Mouse (Mus musculus): Measurements from ENCODE around the gene Ica1. TPM values are rescaled to one million over a fixed set of nuclear protein-coding genes. Genes with fewer than 3 reads are reported as not detected.
A peak's percentile ranks its signal among the peaks of the same experiment; 100 is the strongest.

Ica1 gene
- total RNA-seq, 1 experiment from 2014 or later, result 22.6 TPM

DNA sequence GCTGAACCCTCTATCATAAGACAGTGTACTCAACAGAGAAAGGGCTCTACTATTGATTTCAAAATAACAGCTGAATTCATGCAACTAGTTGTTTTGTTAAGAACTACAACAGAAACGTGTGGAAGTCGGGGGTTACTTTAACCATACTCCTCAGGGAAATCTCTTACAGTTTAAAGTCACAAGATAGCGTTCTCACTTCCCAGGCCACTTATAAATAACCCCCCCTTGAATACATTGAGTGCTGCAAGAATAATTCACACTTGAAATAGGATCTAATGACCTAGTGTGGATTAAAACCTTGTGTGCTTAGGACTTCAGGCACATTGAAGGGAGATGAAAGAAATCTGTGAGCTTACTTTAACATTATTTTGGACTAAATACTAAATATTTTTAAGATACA lies 87.8 kb downstream of the Ica1 start:
- no peak for DNase-seq

DNA sequence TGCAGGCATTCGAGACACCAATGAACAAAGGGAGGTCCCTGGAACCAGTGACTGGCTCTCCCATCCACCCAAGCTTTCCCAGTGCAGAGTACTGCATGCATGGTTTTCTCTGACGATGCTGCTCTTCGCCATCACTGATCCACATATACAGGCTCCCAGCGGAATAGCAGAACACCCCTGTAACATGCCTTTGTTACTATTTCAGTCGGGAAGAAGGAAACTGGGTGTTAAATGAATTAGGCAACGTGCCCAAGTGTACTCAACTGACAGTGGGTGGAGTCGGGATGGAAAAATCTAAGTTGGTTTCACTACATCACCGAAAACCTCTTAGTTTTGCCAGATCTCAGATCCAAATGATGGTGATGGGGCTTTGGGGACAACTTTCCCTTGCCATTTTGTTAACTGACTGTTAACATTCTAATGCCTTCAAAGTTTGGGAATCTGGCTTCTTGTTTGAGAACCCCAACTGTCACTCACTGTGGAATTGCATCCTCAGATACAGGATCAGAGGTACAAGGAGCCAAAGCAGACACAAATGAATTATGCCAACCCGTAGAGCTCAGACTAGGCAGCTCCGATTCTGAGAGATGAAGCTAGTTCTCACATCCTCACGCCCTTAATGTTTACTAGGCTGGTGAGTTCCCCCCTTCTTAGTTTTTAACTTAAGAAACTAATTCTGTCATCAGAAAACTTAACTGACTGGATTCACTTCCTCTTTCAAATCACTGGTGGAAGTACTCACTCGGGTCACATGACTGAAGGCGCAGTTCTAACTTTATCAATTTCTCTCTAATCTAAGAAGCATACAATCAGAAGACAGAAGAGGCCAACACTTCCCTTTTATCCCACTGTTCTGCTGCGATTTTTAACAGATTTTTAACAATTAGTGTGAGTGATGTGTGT lies 91.4 kb downstream of the Ica1 start:
- no peak for DNase-seq

DNA sequence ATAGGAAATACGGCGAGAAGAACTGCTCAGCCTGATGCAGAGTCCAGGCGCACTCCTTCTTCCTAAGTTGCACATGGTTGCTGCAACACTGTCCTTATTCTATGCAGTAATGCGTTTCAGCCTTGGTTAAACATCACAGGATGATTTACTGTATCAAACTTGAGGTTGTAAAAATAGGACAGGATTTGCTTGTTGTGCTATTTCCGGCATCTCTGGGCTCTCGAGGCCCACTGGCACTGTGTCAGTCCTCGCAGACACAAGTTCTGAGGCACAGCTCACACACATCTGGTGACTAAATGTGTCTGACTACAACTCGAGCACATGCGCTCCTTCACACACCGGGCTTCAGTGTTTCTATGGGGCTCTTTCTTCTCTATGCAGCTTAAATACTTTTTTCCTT lies 94.9 kb downstream of the Ica1 start:
- peak; percentile 11 for DNase-seq

DNA sequence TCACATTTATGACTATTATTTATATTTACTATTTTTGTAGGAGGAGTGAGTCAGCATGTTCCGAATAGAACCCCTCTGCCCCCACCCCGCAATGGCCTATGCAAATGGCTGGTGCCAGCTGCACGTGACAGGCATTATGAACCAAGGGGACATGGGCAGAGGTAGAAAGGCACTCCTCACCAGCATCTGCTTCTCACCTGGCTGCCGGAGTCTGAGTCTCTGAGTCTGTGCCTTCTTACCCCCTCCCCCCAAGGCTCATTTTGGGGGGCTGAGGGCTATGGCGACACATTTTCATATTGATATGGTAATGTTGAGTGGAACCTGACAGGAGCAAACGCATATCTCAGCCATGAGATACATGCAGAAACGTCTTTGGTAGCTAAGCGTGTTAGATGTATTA lies 97.4 kb downstream of the Ica1 start:
- no peak for DNase-seq

DNA sequence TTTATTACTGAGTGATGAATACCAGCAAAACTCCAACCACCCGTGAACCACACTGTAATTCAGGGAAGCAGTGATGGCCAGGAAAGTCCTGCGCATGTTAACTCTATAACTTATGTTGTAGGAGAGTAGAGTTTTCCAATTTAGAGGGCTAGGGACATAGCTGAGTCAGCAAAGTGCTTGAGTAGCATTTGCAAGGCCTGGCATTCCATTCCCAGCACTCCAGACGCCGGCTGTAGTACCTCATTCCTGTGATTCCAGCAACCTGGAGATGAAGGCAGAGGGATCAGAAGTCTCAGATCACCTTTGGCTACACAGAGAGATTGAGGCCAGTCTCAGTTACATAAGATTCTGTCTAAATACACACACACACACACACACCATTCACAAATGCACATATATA lies 105.3 kb downstream of the Ica1 start:
- no peak for DNase-seq

DNA sequence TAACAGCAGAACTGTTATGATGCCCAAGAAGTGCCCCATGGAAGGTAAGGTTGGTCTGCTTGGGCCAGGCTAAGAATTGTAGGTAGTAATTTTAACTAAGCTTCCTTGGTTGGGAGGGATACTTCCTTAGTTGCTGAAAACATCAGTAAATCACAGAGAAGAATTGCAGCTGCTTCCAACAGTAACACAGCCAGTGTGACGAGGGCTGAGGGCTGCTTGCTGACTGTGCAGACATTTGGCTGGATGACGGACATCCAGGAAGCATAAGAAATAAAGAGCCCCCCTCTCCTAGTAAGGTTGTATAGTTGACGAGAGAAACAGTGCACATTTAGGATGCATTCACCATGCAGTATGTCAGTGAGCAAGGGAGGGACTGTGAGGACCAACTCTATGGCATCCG lies 108.9 kb downstream of the Ica1 start:
- no peak for DNase-seq

DNA sequence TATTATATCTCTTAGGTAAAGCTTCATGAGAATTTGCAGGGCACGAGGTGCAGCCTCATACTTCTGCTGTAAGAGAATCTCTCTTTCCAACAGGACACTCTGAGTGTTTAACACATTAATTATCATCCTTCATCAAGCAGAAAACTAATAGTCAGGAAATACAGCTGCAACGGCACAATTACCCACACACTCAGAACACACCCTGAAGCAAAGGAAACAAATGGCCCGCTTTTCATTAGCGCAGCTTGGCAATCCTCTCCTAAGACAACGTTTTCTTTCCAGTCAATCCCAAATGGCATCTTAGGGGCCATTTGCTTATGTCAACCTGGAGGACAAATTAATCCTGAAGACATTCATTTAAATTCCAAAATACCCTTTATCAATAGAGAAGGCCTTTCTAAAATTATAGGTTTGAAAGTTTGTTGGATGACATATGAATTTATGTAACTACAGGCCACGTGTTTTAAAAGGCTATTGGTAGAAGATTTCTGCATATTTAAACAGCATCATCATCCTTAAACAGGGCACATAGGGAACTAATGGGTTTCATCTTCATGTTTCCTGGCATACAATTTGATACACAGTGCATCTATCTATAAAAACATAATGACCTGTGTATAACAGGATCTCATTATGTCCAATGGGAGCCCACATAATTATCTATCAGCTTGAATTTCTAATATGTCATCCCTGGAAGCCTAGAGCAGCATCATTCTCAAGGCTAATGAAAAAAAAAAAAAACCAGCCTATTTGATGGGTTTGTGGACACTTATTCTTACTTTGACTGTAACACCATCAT lies 110.1 kb downstream of the Ica1 start:
- no peak for DNase-seq

DNA sequence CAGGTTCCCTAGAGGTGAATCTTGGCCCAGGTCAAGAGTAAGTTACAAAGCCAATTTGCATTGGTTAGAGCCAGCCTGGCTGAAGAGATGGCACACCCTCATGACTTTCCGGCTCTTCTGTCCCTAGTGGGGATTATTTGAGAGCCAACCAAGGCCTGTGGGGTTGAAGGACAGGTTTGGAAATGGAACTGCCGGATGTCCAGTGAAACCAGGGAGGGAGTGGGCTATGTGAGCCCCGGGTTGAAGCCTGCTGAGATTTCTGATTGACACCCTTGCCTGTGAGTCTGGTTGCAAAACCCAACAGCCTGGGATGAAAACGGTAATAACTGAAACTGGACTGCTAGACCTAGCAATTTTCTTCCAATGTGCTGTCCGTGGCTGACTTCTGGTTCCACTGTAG lies 112.5 kb downstream of the Ica1 start:
- DNase-seq, result no peak

DNA sequence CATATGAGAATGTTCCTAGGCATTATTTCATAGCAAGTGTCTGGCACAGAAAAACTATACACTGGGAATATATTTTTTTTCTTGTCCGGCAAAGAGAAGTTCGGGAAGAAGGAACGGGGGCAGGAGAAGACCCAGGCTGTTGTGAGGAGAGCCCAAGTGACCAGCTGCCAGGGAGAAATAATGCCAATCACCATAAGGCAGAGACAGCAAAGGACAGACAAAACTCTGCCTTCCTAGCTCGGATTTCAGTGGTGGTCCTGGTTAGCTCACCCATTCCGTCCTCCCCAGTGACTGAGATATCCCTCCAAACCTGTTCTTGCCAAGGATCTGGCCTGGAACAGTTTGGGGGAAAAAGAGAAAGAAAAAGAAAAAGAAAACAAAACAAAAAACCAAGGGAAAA lies 113.3 kb downstream of the Ica1 start:
- DNase-seq, result no peak

DNA sequence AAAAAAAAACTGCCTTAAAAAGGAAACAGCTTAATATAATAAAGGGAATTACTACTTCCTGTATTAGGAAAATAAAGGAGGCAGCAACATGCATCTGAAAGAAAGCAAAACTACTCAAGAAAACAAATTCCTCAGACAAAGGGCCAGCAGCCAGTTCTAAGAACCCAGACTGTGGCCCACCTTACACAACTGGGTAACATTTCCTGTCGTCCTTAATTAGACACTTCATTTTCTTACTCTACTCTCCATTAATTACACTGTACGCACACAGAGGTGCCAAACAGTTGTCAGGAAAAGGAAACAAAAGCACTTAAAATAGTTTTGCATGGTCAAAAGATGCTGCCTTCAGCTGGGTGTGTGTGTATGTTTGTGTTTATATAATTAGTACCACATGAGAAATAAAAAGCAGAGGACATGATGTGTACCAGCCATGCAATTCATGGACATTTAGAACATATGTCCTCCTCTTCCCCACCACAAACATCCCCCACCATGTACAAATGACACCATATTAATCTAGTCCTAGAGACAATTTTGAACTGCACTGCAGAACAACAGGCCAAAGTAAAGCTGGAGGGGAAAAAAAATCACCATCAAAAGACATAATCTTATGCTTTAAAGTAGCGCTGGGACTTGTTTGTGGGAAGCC lies 115.1 kb downstream of the Ica1 start:
- DNase-seq, result no peak

DNA sequence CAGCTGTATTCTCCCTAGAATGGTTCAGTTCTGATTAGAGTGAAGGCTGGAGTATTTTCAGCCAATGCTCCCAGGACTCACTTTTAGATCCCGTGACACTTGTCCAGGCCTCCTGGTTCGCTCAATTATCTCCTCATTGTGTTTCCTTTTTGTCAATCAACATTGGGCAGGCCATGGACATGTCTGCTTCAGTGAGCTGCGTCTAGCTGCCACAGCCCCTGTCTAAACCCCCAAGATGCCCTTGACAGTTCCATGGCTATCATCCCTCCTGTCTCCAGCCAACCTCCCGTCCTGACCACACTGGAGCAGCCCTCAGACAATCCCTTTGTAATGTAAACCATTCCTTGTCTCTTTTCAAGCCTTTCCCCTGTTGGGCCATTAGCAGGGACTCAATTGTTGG lies 116.9 kb downstream of the Ica1 start:
- no peak for DNase-seq

DNA sequence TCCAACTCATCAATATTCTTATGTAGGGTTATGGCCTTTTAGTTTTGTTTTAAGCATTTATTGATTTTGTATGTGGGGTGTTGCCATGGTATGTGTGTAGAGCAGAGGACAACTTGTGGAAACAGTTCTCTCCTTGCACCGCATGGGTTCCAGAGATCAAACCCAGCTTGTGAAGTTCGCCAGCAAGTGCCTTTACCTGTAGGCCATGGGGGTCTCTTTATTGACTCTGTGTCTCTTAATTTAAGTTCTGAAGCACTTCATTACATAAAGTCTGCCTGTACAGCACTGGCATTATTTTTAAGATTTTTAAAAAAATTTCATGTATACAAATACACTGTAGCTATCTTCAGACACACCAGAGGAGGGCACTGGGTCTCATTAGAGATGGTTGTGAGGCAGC lies 118.2 kb downstream of the Ica1 start:
- DNase-seq, result no peak

DNA sequence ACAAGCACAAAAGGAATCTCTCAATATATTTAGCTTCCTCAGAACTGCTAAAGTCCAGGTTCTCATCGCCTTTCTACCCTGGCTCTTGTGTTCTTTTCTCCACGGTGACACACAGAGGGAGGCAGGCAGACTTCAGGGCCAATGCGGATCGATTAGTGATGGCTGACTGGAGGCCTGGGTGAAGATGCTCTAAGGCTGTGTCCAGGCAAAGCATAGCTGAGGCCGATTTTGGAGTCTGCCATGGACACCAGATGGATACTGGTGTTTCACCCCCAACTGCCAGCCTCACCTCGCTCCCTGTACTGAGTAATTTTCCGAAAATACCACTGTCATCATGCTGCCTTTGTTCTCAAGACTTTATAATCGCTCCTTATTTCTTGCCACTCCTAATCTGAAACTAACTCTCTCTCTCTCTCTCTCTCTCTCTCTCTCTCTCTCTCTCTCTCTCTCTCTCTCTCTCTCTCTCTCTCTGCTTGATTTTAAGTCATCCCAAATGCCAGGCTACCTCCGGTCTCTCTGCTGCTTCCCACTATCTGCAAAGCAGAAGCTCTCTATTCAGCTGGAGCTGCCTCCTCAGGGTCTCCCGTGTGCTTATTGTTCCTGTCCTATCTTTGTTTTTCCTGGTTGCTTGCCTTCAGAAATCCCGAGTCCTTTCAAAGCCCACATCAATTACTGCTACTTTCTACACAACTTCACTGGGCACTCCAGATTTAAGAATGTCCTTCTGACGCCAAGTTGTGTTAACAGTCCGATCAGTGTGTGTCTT lies 118.9 kb downstream of the Ica1 start:
- no peak for DNase-seq

DNA sequence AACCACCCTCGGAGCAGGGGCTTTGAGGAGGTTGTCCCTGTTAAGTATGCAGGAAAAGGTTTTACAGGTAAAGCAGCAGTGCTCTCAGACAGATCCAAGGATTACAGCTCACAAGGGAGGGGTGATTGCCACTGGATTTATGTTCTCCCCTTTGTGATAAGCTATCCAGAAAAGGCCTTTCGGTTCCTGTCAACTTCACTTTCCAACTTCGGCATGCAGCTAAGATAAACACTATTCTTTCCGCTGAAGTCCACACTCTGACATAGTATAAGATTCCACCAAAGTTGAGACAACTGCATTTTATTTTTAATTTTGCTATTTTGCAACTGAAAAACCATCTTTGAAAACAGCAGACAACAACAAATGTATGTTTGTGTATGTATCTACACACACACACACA lies 119.9 kb downstream of the Ica1 start:
- DNase-seq, result no peak

DNA sequence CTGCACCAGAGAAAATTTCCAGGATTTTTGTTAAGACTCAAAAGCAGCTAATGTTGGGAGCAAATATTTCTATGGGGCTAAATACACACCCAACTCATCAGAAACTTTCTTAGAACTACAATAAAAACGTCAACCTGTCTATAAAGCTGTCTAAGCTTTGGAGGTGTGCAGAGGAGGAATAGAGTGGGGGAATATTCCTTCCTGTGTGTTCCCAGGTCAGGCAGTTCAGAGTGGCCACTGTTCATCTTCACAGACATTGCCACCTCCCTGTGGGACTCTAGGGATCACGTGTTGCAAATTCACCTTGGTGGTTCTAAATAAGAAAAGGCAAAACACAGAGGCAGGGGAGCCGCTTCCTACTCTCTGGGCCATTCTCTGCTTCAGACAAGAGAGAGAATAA lies 120.8 kb downstream of the Ica1 start:
- DNase-seq, result no peak

DNA sequence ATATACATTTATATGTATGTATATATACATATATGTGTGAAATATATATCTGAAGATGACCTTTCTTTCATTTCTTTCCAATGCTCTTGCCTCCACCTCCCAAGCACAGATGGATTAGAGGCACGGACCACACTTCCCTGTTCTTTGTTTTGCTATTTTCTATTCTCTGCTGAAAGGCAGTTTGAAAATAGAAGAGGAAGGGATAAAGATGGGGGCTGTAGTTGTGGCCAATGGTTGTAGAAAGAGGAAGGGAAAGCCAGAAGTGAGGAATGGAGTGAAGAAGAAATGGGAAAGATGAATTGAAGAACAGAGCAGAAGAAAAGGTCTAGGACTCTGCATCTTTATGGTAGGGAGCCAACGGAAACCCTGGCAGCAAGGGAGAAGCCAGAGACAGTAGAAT lies 122.8 kb downstream of the Ica1 start:
- DNase-seq, result no peak

DNA sequence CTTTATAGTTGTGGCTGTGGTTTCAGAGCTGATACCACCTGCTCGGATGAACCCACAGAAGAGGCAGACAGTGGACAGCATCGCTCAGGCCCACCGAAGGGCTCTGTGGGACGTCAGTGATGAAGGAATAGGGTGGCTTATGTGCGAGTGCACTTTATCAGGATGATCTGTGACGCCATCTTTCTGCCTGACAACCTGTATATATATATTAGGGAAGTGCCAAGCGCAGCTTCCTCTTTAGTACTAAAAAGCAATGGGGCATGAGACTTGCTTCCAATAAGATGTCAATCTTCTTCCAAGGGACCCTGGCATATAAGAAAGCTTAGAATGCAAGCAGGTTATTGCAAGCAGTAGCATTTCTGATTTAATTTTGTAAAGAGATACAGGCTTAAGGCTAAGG lies 127.9 kb downstream of the Ica1 start:
- DNase-seq, result no peak

DNA sequence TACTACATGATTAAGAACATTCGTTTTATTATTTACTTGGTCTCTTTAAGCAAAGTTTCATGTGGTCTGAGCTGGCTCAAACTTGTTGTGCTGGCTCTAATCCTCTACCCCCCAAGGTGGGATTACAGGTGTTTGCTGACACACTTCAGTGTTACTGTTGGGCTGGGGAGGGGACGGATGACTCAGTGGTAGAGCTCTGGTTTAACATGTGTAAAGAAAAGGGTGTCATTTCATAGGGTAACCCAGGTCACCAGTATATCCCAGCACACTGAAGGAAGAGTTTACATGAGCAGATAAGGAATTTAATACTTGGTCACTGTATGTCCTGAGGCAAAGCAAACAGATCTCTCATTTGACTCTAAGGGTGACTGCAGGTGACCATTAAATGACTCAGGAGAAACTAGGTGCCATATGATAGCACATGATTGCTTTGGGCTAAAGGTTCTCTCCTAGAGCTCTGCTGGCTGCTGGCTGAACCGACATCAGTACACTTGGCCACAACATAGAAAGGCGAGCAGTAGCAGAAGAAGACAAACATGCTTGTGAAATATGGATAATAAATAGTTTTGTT lies 128.9 kb downstream of the Ica1 start:
- no peak for DNase-seq

DNA sequence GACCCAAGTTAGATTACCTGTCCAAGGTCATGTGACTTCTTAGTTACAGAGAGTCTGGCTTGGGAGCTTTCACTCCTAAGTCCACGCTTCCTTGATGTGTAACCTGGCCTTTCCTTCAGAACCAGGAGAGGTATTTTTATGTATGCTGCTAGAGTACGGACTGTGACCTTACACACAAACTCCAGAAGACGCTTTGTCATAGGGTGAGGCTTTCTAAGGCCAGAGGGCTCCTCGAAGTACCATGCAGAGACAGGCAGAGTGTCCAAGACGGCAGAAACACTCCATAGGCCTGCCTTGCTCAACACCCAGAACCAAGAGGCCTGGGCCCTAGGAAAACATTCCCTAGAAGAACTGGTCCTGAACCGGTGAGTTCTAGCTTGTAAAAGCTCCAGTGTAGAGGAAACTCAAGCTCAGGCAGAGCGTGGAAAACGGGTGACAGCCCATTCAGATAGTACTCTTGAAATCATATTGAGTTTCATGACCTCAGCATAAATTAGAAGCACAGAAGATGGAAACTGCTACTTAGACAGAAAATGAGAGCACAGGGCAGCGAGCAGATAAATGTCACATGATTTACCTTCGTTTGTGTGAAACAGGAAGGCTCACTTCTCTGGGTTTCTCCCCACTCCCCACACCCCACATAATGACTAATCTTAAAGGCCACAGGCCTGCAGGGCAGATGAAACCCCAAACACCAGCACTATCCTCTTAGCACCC lies 129.9 kb downstream of the Ica1 start:
- DNase-seq, result no peak

DNA sequence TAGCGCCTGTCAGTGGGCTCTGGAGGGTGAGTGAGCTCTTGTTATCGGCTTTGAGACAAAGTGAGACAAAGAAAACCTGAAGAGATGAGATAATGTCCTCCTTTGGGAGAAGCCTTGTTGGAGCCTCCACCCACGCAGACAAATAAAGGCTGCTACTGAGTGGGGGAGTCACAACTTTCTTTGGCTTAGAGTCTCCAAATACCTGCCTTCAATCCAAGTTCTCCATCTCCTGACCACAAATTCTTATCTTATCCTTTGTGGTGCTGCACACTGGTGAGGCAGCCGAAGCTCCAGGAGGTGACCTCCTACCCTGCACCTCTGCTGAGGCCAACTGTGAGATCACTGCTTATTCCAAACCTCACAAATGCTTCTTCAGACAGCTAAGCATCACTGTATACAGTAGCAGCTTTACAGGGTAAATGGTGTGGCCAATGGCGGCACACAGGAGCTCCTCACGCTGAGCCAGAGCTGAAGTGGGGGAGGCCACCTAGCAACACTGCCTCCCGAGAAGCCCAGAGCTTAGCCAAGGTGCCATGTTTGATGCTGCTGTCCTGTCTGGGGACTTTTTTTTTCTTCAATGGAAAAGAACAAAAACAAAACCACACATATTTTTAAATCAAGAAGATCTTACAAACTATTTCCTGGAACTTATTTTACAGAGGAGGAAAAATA lies 130.6 kb downstream of the Ica1 start:
- no peak for DNase-seq

DNA sequence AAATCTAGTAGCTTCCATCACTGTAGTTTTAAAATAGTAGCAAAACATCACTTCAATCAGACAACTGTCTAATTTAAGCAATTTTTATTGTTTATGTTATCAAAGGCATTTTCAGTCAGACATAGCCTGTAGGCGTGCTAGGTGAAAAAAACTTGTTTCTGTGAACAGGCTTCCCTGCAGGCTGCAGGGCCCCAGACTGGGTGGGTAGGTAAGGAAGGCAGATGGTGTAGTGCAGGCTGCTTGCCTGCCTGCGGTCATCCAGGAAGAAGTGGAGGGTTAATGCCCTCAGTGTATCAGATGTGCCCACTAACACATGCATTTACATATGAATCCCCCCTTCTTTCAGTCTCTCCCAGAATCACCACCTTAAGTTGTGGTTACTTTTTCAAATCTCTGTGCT lies 132.6 kb downstream of the Ica1 start:
- DNase-seq, result no peak
